Mouse (Mus musculus) right cerebral cortex, adult 2 months (tissue): ENCODE data around the gene Cyp4f13.
A peak's percentile ranks its signal among the peaks of the same experiment; 100 is the strongest.

Experiments
- DNase-seq, 2 experiments: peaks; one replicate each; pipeline ENCODE4 v3.0.0; 2021 to 2022; ENCODE audit warnings: low spot score in 2 of 2

The Cyp4f13 gene

DNA sequence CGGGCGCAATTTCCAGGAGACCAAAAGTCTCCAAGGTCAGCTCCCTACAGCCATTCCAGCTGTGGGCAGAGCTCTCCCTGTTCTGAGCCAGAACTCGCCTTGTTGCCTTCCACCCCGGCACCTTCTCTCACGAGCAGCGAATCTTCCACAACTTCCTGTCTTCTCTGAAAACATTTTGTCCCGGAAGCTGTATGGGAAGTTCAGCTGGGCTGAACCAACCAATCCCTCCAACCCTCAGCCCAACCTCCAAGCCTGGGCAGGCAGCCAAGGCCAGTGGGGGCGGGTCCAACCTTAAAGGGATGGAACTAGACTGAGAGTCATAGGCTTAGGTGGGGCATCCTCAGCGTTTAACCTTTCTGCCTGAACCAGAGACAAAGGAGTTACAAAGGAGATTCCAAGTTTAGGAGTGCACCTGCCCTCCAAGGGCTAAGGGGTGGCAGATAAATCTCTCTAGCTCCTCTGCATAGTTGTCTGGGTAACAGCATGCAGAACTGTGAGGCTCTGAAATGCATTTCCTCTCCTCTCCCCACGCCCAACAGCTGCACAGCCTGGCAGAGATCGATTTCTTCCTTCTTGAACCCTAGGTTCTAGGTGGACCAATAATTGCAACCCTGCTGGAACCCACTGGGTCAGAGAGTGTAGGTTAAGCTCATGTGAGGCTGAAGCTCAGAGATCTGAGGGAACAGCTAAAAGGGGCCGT is at the start of gene Cyp4f13:
Cyp4f13 (minus strand) TSS at position 188 of the 700 bp plus-strand sequence.
- DNase-seq, result peak; percentile 81 to 90

GRCm38 (mm10) chr17:32992699-32993474 is 45.7 kb upstream of the Cyp4f13 start, which contains the start of gene Zfp952:
Gene Zfp952 (plus strand): TSS chr17:32993129.
- peak; percentile 94 to 98 for DNase-seq

DNA sequence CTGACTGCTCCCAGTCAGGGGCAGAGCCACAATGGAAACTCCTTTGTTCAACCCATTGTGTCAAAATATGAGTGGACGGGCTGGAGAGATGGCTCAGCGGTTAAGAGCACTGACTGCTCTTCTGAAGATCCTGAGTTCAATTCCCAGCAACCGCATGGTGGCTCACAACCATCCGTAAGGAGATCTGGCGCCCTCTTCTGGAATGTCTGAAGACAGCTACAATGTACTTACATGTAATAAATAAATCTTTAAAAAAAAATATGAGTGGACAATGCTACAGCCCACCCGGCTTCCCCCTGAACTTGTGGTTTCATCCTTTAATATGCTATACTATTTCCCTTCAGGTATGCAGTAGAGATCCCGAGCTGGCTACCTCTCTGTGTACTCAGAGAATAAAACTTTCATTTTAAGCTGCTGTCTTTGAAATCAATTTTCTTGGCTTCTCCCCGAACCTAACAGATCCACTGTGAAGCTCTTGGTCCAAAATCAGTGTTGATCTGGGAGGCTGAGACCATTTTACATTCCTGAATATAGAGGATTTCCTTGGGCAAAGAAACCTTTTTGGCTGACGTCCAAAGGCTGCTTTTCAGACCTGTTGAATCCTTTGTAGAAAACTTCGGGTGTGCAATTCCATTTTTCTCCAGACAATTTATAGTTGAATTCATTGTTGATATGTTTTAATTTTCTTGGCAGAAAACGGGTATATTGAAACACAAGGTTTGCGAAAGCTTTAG is 44.9 kb upstream of the Cyp4f13 start:
- no peak for DNase-seq

- DNase-seq, result no peak
Observed at GRCm38 (mm10) chr17:32986301-32986700, 39.1 kb upstream of the Cyp4f13 start.

- DNase-seq, result no peak
Observed at GRCm38 (mm10) chr17:32981361-32981760, 34.2 kb upstream of the Cyp4f13 start.

DNA sequence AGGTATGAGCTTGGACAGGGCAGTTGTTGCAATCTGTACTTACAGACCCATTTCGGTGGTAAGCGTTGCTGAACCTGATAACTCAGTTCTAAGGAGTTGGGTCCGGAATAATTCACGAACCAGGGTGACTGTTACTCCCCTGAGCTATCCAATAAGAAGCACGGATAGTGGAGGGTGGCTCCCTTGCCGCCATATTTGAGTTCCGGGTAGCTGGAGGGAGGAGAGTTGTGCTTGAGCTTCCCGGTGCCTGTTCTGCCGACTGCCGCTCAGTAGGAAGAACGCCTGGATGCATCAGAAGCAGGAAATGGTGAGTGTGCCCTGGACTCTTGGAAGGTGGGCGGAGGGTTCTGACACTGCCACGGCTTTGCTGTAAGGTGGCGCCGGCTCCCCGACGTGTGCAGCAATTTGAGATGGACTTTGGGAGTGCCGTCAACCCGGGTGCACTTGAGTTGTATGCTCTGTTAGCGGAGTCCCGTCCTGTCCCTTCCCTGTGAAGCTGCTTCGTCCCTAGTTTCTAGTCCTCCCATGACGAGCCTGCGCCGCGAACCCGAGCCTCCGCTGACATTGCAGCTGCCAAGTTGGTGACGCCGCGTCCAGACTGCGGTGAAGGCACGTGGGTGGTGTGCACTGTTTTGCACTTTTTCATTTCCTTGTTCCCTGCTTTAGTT is 18.6 kb upstream of the Cyp4f13 start, which contains the start of gene Zfp472:
Zfp472 (plus strand) TSS at position 192 of the 668 bp plus-strand sequence.
- peak; percentile 94 to 96 for DNase-seq

DNA sequence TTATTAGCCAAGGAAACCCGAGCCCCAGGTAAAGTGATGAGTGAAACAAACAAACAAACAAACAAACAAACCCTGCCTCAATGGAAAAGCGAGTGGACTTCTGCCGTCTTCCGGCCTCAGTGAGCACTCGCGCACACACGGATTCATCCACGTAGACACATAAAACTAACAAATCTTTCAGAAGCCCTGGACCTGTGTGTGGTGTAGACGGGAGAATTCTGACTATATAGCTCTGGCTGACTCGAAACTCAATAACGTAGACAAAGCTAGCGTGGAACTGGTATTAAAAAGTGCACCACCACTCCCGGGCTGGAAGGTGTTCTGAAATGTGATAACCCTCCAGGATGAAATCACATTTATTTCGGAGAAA is 18.0 kb upstream of the Cyp4f13 start:
- no peak for DNase-seq

DNA sequence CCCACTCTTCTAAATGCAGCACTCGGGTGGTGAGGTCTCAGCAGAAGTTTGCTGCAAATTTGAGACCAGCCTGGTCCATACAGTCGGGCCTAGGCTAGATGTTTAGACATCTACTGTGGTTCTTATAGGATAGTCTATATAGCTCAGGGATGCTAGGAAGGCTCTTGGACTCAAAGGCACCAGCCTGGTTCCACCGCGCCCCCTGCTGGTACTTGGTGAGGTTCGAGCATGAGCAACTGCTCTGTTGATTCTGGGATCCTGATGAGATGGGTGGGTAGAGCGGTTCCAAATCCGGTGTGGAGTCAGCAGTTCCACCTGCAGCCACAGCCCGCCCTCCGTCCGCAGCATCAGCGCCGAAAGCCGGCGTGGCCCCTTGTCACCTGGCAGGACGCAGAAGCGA is 4.2 kb upstream of the Cyp4f13 start:
- peak; percentile 87 to 88 for DNase-seq

DNA sequence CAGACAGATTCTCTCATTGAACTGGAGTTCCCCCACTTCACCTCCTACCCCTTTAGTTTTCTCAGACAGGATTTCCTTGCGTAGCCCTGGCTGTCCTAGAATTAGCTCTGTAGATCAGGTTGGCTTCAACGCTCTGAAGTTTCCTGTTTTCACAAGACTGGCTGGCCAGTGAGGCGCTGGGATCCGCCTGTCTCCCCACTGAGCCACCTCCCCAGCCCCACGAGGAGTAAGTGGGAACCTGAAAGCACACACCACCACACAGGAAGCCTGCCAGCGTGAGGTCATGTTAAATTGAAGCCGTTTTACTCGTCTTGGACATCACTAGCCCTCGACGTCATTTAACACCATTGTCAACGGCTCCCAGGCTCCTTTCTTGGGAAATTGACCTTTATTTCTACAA is 3.8 kb upstream of the Cyp4f13 start:
- no peak for DNase-seq

- DNase-seq, result no peak
Observed at GRCm38 (mm10) chr17:32950136-32950535, 2.9 kb upstream of the Cyp4f13 start.

DNA sequence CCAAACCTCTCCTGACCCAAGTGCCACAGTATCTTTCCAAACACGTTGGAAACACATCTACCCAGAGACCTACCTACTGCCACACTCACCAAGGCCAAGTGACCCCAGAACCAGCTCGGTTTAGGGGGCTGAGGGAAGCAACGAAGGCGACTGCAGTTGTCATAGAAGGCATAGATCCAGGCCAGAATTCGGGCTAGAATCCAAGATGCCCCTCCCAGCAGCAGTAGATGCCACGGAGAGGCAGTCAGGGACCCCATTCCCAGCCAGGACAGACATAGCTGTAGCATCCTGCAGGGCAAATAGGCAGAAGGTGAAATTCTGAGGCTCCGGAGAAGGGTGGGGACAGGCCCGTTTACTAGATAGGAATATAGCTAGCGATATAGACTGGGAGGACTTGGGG is 486 bp downstream of the Cyp4f13 start:
- DNase-seq, result no peak

GRCm38 (mm10) chr17:32944402-32945035 is 2.7 kb downstream of the Cyp4f13 start:
- DNase-seq, result no peak

GRCm38 (mm10) chr17:32943661-32944060 is 3.5 kb downstream of the Cyp4f13 start:
- DNase-seq, result no peak

DNA sequence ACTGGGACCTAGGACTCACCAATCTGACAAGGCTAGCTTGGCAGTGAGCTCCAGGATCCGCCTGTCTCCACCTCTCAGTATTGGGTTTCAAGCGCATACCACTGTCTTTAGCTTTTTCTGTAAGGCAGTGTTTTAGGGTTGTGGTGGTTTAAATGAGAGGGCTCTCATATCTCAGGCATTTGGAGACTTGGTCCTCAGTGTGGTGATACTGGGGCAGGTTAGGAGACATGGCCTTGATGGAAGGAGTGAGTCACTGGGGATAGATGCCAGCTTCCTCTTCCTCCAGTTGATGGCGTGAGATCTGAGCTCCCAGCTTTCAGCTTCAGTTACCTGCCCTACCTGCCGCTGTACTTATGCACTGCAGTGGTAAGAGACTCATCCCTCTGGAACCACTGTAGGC is 7.4 kb downstream of the Cyp4f13 start:
- no peak for DNase-seq

- DNase-seq, result no peak
Observed at GRCm38 (mm10) chr17:32927803-32928202, 19.4 kb downstream of the Cyp4f13 start.

DNA sequence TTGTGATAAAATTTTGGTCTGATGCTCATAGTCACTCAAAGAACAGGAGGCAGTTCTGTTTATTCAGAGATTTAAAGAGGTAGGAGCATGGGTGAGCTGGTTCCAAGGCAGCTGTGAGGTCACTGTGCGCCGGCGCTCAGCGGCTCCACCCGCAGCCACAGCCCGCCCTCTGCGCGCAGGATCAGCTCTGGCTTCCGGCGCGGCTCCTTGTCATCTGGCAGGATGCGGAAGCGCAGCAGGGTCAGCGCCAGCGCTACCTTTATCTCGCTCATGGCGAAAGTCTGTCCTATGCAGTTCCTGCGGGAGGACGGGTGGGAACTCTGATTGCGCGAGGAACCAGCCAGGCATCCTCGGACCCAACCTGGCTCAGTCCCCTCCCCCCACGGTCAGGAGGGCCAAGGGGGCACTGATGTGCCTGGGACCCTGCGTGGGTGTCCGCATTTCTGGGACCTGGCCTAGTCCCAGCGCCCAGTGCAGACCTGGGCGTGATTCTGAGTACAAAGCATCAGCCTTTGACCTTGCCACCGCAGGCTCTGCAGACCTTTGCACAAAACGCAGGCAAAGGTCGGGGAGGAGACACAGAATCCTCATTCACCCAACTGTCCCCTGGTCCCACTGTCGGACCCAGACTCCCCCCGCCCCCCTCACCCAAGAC is 22.4 kb downstream of the Cyp4f13 start:
- DNase-seq, result peak; percentile 49 to 61

GRCm38 (mm10) chr17:32923681-32924080 is 23.5 kb downstream of the Cyp4f13 start:
- DNase-seq, result no peak

DNA sequence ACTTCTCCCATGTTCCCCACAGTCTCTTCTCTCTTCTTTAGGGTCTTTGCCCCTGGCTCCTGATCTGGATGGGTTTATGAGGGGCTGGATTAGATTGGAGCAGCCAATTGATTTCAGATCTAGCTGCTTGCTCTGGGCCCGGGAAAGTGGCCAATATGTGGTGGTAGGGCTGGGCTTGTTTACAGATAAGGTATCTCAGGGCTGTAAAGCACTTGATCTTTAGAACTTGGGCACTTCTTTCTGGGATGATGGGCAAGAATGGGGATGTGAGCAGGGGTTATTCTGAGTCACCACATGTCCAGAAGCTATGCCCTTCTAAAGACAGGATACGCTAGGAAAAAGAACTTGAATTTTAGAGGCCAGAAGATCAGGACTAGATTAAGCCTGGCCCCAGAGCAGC is 28.1 kb downstream of the Cyp4f13 start:
- DNase-seq, result no peak

GRCm38 (mm10) chr17:32917131-32917530 is 30.1 kb downstream of the Cyp4f13 start, which contains the start of gene Cyp4f14:
Gene Cyp4f14 (minus strand): TSS chr17:32917342.
- DNase-seq, result peak in 1 of 2 experiments; percentile 8

DNA sequence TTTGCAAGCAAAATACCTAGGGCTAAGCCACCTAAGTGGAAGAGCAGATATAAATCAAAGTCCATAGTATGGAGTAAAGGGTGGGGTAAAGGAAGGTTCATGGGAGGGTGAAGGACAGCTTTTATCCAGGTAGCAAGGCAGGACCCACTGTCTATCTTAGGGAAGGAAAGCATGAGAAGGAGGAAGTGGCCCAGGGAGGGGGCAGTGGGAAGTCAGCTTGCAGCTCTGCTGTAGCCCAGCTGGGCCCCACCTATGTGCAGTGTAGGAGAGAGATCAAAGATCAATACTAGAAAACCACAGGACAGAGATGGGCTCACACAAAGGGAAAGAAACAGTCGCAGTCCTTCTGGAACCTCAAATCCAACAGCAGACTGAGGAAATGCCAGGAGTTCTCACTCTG is 31.1 kb downstream of the Cyp4f13 start:
- DNase-seq, result no peak

- DNase-seq, result no peak
Observed at GRCm38 (mm10) chr17:32906172-32906571, 41.0 kb downstream of the Cyp4f13 start.
